Mouse (Mus musculus) embryo, embryonic 11.5 days (tissue): ENCODE data around the gene Meioc.
A peak's percentile ranks its signal among the peaks of the same experiment; 100 is the strongest.
"Not testable (repeated sequence)": the region's sequence is repeated elsewhere in the genome, so short reads cannot be mapped to it uniquely, and the experiment has no call there.

ENCODE experiments used
- DNase-seq: peaks from one replicate; pipeline ENCODE4 v3.0.0-alpha.2; 2012; ENCODE audit warnings: low read depth, low spot score

Meioc gene

DNA sequence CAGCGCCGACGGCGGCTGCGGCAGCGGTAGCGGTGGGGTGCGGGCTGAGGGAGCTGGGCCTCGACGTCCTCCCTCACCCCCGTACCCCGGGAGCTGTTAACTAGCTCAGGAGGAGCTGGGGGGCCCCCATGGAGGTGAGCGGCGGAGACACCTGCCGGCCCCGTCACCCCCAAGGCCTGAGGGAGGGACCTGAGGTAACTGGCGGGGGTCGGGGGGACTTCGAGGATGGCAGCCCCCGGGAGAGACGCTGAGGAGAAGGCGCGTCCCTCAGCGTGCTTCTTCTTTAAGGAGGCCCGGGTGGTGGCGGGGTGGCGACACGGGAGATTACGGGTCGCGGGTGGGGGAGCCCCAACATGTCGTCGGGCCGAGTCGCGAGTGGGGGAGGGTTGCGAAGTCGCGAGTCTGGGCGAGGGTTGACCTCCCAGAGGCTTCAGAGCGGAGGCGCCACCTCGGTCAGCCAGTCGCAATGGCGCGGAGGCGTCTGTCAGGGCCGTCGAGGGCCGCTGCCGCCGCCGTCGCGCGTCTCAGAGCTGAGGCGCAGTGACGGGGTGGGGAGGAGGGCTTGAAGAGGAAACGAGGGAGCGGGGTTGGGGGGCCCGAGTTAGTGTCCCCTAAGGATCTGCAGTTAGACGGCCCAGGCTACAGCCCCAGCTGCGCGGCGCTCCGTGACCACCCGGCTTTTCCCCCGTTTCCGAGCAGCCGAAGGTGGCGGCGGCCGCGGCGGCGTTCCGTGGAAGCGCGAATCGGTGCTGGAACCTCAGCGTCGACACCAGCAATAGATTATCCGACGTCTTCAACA lies 2.3 kb downstream of the Meioc start:
- DNase-seq, result no peak

DNA sequence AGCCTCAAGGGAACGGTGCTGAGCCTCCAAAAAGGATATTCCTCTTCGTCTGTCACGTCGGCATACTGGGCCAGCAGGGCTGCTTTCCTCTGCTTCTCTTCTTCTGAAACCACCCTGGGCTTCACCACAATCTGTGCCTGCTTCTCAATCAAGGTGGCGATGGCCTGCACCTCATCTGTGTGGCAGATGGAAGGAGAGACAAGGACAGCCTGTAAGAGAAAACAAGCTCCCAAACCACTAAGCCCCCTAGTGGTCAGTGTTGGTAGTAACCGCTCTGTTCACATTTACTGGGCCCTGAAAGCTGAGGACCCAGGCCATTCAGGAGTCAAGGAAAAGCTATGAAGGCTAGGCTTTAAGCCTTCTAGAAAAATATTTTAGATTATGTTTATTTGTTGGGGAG lies 26.6 kb downstream of the Meioc start:
- peak; percentile 69 for DNase-seq

DNA sequence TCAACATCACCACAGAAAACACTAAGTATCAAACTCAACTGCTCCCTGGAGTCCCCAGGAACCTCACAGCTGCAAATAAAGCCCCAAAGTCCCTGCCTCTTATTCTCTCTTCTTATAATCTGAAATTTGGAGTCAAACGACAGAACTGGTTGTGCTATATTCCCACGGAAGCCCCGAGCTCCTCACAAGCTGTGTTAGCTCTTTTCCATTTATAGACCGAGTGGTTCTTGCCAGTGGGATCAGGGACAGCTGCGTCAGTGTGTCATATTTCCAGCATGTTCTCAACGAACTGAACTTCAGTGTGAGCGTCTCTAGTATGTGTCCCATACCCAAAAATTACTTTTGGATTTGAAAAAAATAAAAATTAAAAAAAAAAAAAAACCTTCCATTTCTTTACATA lies 31.8 kb downstream of the Meioc start:
- DNase-seq, result no peak

DNA sequence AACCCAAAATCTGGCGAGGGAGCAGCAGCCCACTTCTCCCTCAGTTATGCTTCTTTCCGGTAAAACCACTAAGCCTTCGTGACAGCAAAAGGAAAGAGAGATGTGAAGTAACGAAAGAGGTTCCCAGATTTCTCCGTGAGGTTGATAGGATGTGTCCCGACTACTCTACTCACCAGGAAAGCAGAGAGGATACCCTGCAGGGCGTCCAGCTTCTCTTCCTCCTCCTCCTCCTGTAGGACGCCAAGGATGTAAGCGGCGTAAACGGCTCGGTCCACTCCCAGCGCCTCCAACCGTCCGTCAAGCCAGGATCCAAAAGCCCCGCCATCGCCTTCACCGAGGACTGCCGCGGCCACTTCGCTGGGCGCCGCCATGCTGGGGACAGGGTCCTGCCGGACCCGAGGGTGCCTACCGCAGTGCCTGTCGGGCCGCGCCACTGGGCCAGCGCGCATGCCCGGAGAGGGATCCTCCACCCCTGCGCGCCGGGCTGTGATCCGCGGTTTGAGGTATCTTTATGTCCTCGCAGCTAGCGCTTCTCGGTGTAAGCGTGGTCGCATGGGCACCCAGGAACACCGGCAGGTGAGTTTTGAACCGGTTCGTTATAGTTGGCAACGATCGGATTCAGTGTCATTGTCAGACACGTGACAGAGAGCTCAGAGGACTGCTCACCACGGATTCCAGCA lies 34.0 kb downstream of the Meioc start, which contains the start of gene Ccdc43:
Gene Ccdc43 (minus strand): TSS at position 445 of the 680 bp plus-strand sequence.
- DNase-seq, result peak; percentile 75

DNA sequence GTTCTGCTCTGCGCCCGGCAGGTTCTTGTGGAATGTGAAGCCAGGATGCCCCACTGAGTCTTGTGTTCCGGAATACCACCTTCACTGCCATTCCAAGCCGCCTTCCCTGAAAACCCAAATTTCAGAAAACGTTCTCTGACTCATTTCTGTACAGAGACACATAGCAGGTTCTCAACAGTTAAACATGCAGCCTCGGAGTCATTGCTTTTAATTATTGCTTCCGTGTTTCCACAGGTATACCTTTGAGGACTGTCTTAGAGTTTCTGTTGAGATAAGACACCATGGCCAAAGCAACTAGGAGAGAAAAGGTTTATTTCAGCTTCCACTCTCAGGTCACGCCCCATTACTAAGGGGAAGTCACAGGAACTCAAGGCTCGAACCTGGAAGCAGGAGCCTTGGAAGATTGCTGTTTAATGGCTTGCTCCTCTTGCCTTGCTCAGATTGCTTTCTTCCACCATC lies 34.5 kb downstream of the Meioc start:
- DNase-seq, result no peak

DNA sequence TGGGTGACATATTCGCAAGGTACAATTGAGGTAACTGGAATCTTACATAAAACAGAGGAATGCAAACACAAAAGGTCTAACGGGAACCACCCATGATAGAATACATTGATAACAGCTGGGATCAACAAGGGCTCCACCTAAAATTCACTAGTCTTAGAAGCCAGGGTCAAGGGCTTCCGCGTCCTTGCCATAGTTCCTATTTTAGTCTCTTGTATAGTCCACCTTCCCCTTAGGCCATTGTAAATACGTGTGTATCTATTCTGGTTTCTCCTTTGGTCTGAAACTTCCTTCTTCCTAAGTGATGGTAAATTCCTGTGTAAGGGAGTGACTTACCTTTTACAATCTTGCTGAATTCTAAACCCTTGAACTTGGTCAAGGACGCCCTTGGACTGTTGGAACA lies 38.7 kb downstream of the Meioc start:
- not testable (repeated sequence) for DNase-seq

DNA sequence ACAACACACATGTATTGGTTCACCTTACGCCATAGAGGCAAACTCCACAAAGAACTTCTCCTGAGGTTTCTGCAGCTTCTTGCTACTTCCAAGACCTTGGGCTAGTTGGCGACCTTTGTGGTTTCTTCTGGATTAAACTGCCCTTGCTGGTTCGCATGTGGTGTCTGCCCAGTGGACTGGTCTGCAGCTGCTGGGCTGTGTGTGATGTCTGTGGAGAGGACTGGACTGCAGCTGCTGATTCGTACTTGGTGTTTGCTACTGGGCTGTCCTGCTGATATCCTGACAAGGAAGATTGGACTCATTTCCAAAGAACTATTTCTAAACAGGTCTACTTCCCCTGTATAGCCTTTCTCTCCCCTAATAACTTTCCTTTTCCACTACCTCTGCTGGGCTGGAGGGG lies 48.9 kb downstream of the Meioc start:
- no peak for DNase-seq

DNA sequence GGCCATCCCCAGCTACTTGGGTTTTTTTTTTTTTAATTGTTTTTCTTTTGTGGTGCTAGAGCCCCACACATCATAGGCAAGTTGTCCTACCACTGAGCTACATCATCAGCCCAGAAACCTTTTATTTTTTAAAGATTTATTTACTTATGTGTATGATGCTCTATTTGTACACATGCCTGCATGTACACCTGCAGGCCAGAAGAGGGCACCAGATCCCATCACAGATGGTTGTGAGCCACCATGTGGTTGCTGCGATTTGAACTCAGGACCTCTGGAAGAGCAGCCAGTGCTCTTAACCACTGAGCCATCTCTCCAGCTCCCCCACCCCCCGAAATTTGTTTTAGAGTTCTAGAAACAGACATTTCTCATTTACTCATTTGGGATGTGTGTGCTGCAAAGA lies 51.1 kb downstream of the Meioc start:
- not testable (repeated sequence) for DNase-seq

DNA sequence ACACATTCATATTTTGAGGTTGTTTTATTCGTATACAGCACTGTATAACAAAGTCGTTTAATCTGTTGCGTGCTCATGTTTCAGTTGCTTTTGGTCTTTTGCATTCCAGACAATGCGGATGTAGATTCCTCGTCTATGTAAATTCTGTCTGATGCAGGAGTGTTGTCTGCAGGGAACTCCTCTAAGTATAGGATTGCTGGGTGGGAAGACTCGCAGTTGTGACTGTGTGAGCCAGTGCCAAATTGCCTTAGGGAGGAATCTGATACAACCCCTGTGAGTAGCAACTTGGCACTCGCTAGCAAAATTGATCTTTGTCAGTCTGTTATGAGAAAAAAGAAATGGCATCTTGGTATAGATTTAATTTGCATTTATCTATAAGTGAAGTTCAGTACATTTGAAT lies 52.6 kb downstream of the Meioc start:
- no peak for DNase-seq

DNA sequence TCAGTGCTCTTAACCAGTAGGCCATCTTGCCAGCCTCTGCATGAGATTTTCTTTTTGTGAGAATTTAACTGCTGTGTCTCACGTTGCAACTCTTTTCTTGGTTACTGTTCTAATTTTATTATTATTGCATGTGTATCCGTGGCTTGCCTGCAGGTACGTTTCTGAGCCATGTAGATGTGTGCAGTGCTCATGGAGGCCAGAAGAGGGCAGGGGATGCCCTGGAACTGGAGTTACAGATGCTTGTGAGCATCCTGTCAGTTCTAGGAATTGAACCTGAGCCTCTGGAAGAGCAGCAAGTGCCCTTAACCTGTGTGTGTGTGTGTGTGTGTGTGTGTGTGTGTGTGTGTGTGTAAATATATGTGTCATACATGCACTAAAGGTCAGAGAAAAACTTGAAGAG lies 62.1 kb downstream of the Meioc start:
- DNase-seq, result no peak

DNA sequence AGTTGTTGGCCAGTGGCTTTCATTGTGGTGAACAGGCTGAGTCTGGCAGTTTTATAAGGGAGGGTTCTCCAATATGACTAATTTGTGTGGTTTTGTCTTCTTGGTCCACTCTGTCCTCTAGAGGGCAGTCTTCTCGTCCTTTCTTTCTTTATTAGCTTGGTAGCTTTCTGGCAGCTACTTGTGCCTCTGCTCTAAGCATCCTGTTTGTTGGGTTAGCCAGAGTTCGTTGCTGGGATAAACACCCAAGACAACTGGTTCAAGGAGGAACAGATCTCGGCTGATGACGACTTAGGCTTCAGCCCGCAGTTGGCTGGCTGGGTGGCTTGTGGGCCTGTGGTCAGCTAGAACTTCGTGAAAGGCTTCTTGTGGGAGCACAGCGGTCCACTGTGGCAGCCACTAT lies 65.1 kb downstream of the Meioc start:
- DNase-seq, result peak; percentile 36

DNA sequence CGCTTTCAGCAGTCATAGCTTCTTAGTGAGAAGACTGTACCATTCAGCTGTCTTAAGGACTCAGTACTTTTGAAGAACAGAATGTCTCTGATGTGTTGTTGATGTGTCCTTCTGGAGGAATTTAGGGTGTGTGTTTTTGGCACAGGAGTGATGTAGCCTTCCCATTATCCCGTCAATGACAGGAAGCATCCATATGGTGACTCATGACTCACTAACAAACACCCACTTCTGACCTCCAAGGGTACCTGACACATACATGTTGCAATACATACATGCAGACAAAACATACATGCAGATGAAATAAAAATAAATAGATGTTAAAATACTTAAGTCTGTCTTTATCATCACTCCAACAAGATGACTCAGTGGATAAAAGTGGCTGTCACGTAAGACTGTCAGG lies 66.3 kb downstream of the Meioc start:
- DNase-seq, result no peak

DNA sequence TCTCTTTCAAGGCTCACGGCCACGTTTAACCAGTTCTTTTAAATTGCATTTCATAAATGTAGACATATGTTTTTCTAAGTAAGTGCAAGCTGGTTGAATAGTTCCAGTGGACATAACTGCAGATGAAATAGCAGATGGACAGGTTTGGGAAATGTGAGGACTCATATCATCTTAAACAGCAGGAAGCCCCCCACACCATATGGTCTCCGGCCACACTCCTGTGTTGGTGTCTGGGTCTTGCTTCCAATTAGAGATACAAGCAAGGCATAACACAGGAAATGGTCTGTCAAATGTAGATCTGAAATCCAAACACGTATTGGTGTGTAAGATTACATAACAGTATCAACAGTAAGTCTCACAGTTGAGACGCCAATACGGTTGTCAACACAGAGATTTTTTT lies 67.8 kb downstream of the Meioc start:
- no peak for DNase-seq
